Mouse (Mus musculus): ENCODE results near the gene Iqgap1.

Iqgap1 gene

DNA sequence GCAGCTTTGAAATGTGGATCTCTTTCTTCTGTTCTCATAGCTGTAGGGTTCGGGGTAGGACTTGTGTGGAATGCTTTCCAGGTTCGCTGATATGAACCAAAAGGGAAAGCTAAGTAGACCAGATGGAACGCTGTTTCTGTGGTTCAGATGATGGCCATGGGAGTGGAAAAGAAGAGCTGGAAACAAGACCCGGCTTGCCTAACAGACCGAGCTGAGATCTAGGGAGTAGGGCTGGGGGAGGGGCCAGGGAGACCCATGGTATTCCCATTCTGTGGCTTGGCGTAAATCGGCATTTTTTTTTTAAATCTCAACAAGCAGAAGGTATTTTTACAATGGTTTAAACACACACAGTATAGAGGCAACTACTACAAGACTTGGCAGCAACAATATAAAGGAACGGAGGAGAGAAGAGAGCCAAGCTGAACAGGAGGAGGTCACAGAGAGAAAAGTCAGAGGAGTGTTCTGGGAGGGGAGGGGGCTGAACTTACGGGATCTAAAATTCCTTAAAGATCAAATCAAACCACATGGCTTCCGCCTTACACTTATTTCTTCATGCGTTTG is at the start of gene Iqgap1:
TSS of gene Iqgap1 (minus strand) at position 132 of the 561 bp plus-strand sequence.
- no peak for DNase-seq (ENCODE audit: low spot score in 2 of 2)

DNA sequence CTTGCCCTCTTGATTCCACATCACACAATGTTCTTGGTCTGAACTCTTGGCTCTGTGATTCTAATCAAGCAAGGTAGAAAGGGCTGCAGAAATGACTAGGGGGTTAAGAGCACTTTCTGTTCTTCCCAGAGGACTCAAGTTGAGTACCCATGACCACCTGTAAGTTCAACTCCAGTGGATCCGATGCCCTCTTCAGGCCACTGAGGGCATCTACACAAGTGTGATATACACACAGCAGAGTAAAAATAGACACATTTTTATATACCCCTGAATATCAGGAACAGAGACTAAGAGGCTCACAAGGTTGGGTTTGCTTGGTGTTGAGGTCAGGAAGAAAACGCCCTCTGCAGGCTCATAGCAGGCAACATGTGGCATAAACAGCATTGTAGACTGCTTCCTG is 47.9 kb upstream of the Iqgap1 start:
- DNase-seq (ENCODE audit: low spot score in 2 of 2), result no peak

DNA sequence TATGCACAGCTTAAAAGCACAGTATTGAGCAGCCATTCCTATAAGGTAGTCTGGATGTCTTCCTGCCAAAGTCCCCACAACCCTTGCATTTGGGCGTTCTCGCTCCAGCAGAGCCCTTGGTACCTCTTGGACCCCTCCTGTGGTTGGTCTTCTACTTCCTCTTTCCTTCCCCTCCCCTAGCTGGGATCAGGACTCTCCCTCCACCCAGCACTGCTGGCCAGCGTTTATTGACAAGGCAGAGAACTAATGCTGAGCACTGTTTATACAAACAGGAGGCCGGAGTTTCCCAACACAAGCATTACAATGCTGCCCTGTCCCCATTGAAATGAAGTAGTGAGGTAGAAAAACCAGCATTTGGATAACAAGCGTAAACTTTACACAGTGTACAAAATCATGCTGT is 47.3 kb upstream of the Iqgap1 start:
- DNase-seq (ENCODE audit: low spot score in 2 of 2), result no peak

DNA sequence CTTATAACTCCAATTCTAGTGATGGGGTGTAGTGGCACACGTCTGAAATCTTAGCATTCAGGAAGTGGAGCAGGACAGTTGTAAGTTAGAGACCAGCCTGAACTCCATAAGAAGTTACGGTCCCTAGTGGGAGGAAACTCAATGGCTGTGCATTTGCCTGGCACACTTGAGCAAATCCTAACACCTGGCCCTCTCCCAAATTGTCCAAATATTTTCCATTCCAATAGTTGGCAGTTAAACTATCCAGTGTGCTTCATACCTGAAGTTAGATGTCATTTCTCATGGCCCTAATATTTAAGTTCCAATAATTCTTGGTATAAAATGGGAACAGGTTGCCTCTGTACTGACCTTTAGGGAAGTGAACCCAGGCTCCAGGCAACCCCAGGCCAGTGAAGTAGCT is 42.9 kb upstream of the Iqgap1 start:
- DNase-seq (ENCODE audit: low spot score in 2 of 2), result no peak

DNA sequence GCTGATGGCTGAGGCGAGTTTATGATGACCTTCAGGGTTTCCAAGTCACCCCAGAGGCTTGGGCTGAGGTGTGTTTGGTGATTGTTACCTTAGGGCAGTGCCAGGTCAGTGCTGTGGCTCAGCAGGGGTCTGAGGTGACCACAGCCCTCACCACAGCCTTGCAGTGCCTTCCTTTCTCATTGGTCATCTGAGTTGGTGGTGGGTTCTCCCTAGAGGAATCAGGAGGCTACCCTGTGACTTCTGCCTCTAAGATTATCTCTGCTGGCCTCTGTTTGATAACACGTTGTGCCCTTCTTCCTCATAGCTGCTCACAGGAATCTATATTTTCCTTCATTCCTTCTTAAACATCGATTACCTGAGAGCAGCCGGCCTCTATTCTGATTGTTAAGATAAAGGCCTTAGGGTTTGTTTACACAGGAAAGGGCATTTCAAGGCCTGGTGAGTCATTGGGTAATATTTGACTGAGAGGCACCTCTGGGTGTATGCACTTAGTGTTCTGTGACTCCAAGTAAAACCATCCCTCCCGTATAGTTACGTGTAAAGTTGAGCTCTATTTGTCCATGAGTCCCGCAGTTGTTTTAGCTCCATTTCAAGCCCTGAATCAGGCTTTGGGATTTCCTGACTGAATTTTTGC is 40.9 kb upstream of the Iqgap1 start:
- DNase-seq (ENCODE audit: low spot score in 2 of 2), result no peak

DNA sequence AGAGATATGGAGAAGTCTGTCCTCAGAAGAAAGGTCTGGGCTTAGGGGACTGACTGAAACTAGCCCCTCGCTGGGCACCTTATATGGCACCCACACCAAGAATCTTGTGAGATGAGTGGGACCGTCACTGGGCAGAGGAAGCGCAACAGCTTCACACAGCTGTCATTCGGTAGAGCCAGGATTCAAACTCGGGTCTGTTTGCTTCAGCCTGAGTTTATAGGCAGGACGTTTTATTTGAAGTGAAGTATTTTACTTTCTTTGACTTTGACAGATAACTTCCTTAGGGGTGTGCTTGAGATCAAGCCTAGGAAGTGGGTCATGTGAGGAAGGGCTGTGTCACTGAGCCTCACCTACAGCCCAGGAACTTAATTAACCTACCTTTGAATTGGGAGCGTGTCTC is 39.7 kb upstream of the Iqgap1 start:
- DNase-seq (ENCODE audit: low spot score in 2 of 2), result no peak

DNA sequence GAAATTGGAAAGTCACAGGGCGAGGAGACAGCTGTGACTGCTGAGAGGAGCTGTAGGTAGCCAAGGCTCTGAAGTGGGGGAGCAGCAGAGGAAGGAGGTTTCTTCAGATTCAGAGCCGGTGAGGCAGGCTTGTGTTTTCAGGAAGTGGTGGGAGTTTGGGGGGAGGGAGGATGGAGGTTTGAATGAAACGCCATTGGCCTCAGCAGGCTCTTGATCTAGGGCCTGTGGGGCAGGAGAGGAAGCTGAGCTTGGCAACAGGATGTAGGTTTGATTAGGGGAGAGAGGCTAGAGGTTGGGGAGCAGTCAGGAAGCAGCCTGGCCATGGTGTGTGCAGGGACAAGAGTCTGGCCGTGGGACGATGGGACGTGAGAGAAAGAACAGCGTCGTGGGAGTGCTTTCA is 39.1 kb upstream of the Iqgap1 start:
- DNase-seq (ENCODE audit: low spot score in 2 of 2), result no peak

DNA sequence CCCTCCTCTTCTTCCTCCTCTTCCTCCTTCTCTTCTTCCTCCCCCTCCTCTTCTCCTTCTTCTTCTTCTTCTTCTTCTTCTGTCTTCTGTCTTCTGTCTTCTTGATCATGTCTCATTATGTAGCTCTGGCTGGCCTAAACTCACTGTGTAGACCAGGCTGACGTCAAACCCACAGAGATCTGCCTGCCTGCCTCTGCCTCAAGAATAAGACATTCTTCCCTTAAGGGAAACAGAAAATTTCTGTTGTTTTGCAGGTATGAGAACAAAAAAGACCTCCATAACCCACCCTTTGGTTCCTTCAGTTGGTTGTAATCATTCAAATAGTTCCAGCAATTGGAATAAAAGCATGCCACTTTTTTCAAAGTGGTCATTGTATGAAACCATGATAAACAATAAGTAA is 38.4 kb upstream of the Iqgap1 start:
- DNase-seq (ENCODE audit: low spot score in 2 of 2), result no peak

DNA sequence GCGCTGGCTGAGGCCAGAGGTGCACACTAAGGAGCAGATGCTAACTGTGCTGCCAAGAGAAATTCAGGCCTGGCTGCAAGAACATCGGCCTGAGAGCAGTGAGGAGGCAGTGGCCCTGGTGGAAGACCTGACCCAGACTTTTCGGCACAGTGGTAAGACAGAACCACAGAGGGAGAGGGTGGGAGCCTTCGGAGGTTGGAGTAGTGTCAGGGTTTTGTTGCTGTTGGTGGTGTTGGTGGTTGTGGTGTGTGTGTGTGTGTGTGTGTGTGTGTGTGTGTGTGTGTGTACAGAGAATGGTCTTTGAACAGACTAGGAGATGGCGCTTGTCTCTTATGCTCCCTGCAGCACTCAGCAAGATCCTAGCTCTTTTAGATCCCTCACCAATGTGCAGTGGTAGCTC is 37.7 kb upstream of the Iqgap1 start:
- no peak for DNase-seq (ENCODE audit: low spot score in 2 of 2)

DNA sequence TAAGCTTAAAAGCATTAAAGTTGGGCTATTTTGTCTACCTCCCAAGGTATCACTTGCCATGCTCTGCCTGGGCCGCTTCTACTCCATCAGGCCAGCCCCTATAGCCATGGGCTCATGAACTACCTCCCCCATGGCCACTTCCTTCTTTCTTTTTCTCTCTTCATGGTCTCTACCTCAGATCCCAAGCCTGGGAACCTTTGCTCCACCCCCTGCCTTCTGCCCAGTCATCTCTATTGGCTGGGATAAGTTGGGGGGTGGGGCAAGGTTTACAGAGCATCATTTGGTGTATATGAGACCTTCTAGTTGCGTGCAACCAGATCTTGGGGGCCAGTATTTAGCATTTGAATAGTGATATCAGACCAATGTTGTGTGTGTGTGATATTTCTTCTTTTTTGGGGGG is 36.7 kb upstream of the Iqgap1 start:
- no peak for DNase-seq (ENCODE audit: low spot score in 2 of 2)

DNA sequence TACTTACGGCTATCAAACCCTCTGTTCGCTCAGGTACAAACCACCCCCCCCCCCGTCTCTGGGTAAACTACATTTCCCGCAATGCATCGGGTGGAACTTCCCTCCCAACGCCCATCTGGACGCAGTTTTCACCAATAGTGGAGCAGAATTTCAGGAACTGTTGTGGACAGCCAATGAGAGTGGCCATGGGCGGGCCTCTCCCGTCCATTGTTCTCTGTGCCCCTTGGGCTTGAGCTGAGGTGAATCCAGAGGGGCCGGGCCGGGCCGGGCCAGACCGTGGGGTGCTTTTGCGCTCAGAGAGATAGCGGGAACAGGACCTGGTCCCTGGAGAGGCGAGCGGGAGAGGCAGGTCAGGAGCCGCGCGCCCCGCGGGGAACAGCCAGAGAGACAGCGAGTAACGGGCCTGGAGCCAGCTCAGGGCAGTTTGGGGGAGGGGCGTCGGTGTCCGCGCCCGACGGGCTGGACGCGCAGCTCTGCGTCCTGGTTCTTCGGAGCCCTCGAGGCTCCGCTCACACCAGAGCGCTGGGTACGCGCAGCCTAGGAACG is 35.0 kb upstream of the Iqgap1 start, which contains the start of gene Zscan2:
TSS of gene Zscan2 (plus strand) at position 192 of the 546 bp plus-strand sequence.
- peak; percentile 90 to 92 for DNase-seq (ENCODE audit: low spot score in 2 of 2)

DNA sequence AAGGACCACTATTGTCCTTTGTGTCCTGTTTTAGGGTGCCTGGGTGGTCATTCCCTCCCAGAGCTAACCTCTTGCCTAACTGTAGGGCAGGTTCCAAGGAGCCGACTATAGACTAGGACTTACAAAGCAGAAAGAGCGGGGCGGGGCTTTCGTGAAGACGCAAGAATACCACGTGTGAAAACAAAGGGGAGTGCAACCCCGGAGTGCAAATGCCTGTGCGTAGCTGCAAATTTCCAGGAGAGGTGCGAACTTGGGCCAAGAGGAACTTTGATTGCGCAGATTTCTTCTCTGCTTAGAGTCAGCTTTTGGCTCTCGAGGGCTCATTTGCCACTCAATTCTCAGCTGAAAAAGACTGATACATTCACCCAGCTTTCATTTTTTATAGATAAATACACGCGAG is 34.5 kb upstream of the Iqgap1 start:
- DNase-seq (ENCODE audit: low spot score in 2 of 2), result peak in 1 of 2 experiments; percentile 38

DNA sequence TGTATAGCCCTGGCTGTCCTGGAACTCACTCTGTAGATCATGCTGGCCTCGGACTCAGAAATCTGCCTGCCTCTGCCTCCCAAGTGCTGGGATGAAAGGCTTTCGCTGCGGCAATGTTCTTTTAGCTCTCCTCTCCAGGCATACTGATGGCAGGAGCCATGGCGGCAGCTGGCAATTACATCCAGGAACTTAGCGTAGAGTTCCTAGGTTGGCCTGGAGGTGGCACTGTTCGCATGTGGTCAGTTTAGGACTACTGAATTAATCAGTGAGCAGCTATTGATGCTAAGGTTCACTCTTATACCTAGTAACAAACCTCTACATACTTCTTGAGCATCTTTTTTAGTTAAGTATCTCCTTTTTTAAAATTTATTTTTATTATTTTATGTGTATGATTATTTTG is 31.4 kb upstream of the Iqgap1 start:
- DNase-seq (ENCODE audit: low spot score in 2 of 2), result peak; percentile 51 to 56

DNA sequence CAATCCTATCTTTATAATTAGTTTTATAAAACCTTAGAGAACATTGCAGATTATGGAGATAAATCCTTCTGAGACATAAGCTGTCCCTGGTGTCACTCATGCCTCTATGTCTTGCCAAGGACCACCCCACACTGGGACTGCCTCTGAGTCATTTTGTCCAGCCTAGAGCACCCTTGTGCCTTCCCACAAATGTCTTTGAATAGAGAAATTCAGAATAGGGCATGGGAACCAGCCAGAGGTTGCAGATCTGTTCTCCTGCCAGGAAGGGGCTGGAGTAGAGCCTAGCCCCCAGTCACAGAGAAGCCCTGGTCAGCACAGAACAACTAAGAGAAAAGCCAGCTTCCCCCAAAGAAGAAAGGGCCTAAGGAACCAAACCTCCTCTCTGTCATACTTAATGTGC is 29.5 kb upstream of the Iqgap1 start:
- DNase-seq (ENCODE audit: low spot score in 2 of 2), result no peak

DNA sequence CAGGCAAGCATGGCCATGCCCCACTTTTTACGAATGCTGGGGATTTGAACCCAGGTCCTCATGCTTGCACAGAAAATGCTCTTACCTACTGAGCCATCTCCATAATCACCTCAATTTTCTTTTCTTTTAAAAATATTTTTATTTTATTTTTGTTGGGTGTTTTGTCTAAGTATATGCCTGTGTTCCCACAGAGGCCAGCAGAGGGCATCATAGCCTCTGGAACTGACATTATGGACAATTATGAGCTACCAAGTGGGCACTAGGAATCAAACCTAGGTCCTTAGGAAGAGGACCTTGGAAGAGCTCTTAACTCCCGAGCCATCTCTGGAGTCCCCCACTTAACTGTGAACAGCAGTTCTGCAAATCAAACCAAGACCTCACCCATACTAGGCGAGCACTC is 27.4 kb upstream of the Iqgap1 start:
- no peak for DNase-seq (ENCODE audit: low spot score in 2 of 2)

DNA sequence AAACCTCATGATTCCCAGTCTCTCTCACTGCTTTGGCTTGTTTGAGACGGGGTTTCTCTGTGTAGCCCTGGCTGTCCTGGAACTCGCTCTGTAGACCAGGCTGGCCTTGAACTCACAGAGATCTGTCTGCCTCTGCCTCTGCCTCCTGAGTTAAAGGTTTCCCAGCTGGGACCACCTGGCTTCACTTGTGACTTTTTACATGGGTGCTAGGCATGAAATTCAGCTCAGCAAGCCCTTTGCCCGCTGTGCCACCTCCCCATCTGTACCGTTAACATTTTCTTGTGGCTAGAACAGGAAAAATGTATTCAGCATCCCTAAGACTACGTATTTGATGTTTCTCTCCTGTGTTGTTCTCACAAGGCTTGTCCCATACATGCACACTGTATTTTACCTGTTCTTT is 24.7 kb upstream of the Iqgap1 start:
- DNase-seq (ENCODE audit: low spot score in 2 of 2), result no peak

DNA sequence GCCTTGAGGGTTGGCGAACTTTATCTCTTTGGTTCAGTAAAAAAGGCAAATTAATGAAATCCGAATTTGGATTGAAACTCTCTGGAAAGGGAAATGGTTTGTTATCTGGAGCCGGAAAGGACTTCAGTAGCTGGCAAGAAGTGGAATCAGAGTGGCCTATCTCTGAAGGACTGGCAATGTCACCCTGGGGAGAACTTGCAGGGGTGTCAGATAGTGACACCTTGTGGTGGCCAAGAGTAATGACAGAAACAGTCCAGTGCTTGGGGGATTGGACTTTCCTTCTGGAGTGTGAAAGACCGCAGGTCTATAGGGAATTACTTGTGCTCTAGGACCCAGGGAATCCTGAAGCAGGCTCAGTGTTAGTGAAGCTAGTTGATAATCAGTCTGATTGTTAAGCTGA is 23.9 kb upstream of the Iqgap1 start:
- no peak for DNase-seq (ENCODE audit: low spot score in 2 of 2)

DNA sequence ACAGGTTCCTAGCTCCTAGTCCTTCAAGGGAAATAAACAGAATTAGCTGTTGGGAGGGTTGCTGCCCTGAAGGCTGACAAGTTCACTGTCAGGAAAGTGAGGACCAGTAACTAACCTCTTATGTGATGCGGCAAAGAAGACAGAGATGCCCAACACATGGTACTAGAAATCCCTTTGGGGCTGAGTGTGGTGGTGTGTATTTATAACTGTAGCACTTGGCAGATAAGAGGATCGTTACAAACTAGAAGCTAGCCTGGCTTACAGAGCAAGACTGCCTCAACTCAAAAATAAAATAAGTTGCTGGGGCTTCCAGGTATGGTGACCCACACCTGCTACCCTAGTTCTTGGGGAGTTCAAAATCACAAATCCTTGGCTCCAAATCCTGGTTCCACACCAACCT is 23.5 kb upstream of the Iqgap1 start:
- no peak for DNase-seq (ENCODE audit: low spot score in 2 of 2)

DNA sequence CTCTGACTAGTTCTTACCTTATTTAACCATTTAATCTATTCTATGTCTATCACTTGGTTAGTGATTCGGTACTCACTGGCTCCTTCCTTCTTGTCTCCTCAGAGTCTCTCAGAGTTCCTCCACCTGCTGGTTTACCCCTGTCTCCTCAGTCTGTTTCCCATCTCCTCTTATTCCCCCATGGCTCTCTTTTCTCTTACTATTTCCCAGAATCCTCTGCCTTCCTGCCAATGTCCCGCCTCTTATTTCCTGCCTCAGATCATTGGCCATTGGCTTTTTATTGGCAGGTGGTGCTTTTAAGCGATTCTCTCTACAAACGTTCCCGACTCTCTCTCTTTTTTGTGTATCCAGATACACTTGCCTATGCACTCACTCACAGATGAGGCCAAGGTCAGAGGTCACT is 20.9 kb upstream of the Iqgap1 start:
- DNase-seq (ENCODE audit: low spot score in 2 of 2), result no peak

DNA sequence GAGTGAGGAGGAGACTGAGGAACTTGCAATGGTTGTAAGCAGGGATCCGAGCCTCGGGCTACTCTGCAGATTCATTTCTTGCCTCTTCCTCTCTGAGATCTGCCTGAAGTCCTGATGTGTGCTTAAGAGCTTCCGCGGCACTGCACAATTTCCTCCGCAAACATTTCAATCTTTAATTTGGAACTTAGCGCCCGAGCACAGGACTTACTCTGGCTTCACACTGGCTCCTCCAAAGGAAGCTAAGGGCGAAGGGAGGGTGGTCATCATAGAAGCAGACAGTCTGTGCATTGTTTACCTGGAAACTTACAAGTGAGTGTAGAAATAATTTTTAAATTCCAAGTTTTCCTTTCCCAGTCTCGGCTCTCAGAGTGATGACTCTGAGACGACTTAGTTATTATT is 20.5 kb upstream of the Iqgap1 start:
- no peak for DNase-seq (ENCODE audit: low spot score in 2 of 2)

DNA sequence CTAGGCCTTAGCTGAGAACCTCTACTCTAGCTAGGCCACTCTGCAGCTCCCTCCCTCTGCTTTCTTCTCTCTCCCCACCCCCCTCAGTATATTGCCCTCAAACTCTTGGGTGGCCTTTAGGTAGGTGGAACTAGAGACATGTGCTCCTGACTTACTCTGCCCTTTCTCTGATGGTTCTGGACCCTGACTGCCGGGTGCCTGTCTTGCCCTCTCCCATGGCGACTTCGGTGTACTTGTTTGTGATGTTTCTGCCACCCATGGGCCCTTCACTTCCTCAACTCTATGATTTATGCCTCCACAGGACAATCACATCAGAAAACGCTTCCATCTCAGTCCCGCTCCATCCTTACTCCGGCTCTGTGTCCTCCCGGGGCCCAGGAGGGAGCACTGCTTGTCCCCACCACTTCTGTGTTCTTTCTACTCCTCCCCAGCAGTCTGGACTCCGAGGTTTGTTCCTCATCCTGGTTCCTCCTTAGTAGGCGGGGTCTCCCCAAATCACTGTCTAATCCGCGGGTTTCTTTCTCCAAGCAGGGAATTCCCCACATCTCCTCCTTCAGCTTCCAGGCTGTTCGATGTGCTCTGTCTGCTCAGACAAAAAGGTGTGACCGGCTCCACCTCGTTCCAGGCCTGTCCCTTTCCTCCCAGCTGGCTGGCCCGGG is 20.0 kb upstream of the Iqgap1 start:
- no peak for DNase-seq (ENCODE audit: low spot score in 2 of 2)

DNA sequence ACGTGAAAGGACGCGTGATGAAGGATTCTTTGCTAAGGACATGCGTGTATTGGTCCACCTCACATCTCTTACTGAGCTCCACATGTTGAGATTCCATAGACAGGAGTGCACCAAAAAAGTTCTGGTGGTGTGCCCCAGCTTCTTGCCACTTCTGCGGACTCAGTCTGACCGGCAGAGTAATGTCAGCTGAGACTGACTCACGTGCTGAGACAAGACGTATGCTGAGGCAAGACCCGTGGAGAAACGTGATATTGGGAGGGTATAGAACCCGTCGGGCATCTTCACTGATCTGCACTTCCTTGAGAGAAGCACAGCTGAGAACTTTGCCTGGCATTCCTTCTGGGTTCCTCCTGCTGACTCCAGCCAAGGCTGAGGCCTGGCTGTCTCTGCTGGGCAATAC is 18.9 kb upstream of the Iqgap1 start:
- DNase-seq (ENCODE audit: low spot score in 2 of 2), result no peak
